Mouse (Mus musculus): ENCODE measurements around the gene Degs2.

DNA sequence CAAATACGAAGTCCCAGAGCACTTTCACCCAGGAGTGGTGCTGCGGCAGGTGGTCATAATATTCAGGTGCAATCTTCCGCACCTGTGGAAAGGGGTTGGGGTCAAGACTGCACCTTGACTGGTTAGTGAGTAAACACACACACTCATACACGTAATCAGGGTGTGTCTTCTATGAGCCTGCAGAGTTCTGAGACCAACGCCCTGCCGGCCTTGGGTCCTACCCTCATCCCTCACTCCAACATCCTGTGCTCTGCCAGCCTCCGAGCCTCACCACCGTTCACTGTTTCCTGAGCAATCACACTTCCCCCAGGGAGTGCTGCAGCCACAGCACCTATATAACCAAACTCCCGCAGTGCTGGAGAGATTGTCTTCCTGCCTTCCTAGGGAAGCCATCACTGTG, 11.6 kb downstream of the Degs2 start:
- TF ChIP-seq CTCF (IDR thresholded peaks at IDR 0.05; ENCODE audit: control insufficient read depth, insufficient read depth, insufficient replicate concordance, low read depth, low read length), result no peak
- no peak for TF ChIP-seq POLR2A (IDR thresholded peaks at IDR 0.05; ENCODE audit: control insufficient read depth, low read depth, low read length)

All from testis, adult 2 months (tissue).